Mouse (Mus musculus): ENCODE results near the gene Emc1. TPM values are rescaled to one million over a fixed set of nuclear protein-coding genes. Genes with fewer than 3 reads are reported as not detected.
"Not testable (repeated sequence)": the region's sequence is repeated elsewhere in the genome, so short reads cannot be mapped to it uniquely, and the experiment has no call there.

The Emc1 gene
- polyA plus RNA-seq, 1 experiment: 71.0 TPM

GRCm38 (mm10) chr4:139352832-139353231, 445 bp downstream of the Emc1 start:
- no peak for DNase-seq (ENCODE audit: extremely low spot score in 1 of 2, low spot score in 1 of 2)

GRCm38 (mm10) chr4:139357211-139357610, 4.8 kb downstream of the Emc1 start:
- no peak for DNase-seq (ENCODE audit: extremely low spot score in 1 of 2, low spot score in 1 of 2)

- no peak for DNase-seq (ENCODE audit: extremely low spot score in 1 of 2, low spot score in 1 of 2)
Observed at GRCm38 (mm10) chr4:139360761-139361548, 8.6 kb downstream of the Emc1 start.

GRCm38 (mm10) chr4:139367336-139367735, 14.9 kb downstream of the Emc1 start:
- no peak for DNase-seq (ENCODE audit: extremely low spot score in 1 of 2, low spot score in 1 of 2)

- no peak for DNase-seq (ENCODE audit: extremely low spot score in 1 of 2, low spot score in 1 of 2)
Observed at GRCm38 (mm10) chr4:139368038-139368437, 15.7 kb downstream of the Emc1 start.

- DNase-seq (ENCODE audit: extremely low spot score in 1 of 2, low spot score in 1 of 2): no peak
Observed at GRCm38 (mm10) chr4:139373130-139373529, 20.7 kb downstream of the Emc1 start.

- no peak for DNase-seq (ENCODE audit: extremely low spot score in 1 of 2, low spot score in 1 of 2)
Observed at GRCm38 (mm10) chr4:139373531-139373930, 21.1 kb downstream of the Emc1 start.

- DNase-seq (ENCODE audit: extremely low spot score in 1 of 2, low spot score in 1 of 2): peak in 1 of 2 experiments; percentile 4
Observed at GRCm38 (mm10) chr4:139379719-139380118, 27.3 kb downstream of the Emc1 start.

GRCm38 (mm10) chr4:139380207-139380748, 27.9 kb downstream of the Emc1 start:
- DNase-seq (ENCODE audit: extremely low spot score in 1 of 2, low spot score in 1 of 2): peak; percentile 99 to 100

GRCm38 (mm10) chr4:139380775-139381451, 28.5 kb downstream of the Emc1 start:
- DNase-seq (ENCODE audit: extremely low spot score in 1 of 2, low spot score in 1 of 2): no peak

- DNase-seq (ENCODE audit: extremely low spot score in 1 of 2, low spot score in 1 of 2): no peak
Observed at GRCm38 (mm10) chr4:139381452-139381845, 29.1 kb downstream of the Emc1 start.

GRCm38 (mm10) chr4:139382231-139382630, 29.8 kb downstream of the Emc1 start:
- no peak for DNase-seq (ENCODE audit: extremely low spot score in 1 of 2, low spot score in 1 of 2)

GRCm38 (mm10) chr4:139385841-139386240, 33.5 kb downstream of the Emc1 start:
- not testable (repeated sequence) for DNase-seq (ENCODE audit: extremely low spot score in 1 of 2, low spot score in 1 of 2)

GRCm38 (mm10) chr4:139386869-139387319, 34.5 kb downstream of the Emc1 start:
- DNase-seq (ENCODE audit: extremely low spot score in 1 of 2, low spot score in 1 of 2): peak in 1 of 2 experiments; percentile 12

GRCm38 (mm10) chr4:139389557-139389956, 37.2 kb downstream of the Emc1 start:
- no peak for DNase-seq (ENCODE audit: extremely low spot score in 1 of 2, low spot score in 1 of 2)

- peak in 1 of 2 experiments; percentile 8 for DNase-seq (ENCODE audit: extremely low spot score in 1 of 2, low spot score in 1 of 2)
Observed at GRCm38 (mm10) chr4:139395431-139395830, 43.0 kb downstream of the Emc1 start.

- no peak for DNase-seq (ENCODE audit: extremely low spot score in 1 of 2, low spot score in 1 of 2)
Observed at GRCm38 (mm10) chr4:139400487-139400886, 48.1 kb downstream of the Emc1 start.

- no peak for DNase-seq (ENCODE audit: extremely low spot score in 1 of 2, low spot score in 1 of 2)
Observed at GRCm38 (mm10) chr4:139403214-139403613, 50.8 kb downstream of the Emc1 start.

GRCm38 (mm10) chr4:139411351-139411750, 59.0 kb downstream of the Emc1 start:
- no peak for DNase-seq (ENCODE audit: extremely low spot score in 1 of 2, low spot score in 1 of 2)

- no peak for DNase-seq (ENCODE audit: extremely low spot score in 1 of 2, low spot score in 1 of 2)
Observed at GRCm38 (mm10) chr4:139417868-139418267, 65.5 kb downstream of the Emc1 start.

GRCm38 (mm10) chr4:139421621-139422020, 69.2 kb downstream of the Emc1 start:
- DNase-seq (ENCODE audit: extremely low spot score in 1 of 2, low spot score in 1 of 2): no peak

All from frontal cortex, adult 2 months (tissue).